Mouse (Mus musculus): ENCODE data around the gene Eva1a.

DNA sequence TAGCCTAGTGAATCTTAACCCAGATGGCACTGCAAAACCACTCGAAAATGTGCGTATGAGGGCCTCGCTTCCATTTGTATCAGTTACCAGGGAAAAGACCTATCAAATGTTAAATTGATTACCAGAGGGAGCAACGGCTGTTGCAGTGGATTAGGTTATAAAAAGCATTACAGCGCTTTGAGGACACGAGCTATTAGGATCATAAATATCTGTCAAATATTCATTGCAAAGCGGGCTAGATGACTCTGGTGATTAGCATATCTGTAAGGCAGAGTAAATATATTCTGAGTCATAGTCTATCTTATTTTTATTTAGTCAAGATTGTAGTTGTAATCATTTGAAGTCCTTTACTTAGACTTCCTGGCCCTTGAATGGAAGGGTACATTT is 92.7 kb downstream of the Eva1a start:
- TF ChIP-seq CTCF (IDR thresholded peaks at IDR 0.05; ENCODE audit: control insufficient read depth, insufficient read depth, insufficient replicate concordance, low read depth, low read length) (no peak), POLR2A (IDR thresholded peaks at IDR 0.05; ENCODE audit: control insufficient read depth, low read depth, low read length) (no peak)

Measured in testis, adult 2 months (tissue).